Mouse (Mus musculus) brain, embryonic 14.5 days (tissue): Measurements from ENCODE around the gene Epha1.

Experiments used
- CTCF ChIP-seq: fragments of 200-500 bp; IDR thresholded peaks from 2 replicates; pipeline ENCODE4 v1.5.1; 2012; ENCODE audit warnings: inconsistent platforms, mild to moderate bottlenecking, moderate library complexity, borderline replicate concordance; ENCODE audit not compliant: insufficient read depth, insufficient read length; ENCODE audit errors: extremely low read depth
- POLR2A ChIP-seq: fragments of 200-500 bp; IDR thresholded peaks from 2 replicates; pipeline ENCODE4 v1.6.1; 2012; ENCODE audit warnings: mild to moderate bottlenecking, inconsistent platforms, borderline replicate concordance; ENCODE audit not compliant: poor library complexity, insufficient read depth, insufficient read length, severe bottlenecking; ENCODE audit errors: extremely low read depth

DNA sequence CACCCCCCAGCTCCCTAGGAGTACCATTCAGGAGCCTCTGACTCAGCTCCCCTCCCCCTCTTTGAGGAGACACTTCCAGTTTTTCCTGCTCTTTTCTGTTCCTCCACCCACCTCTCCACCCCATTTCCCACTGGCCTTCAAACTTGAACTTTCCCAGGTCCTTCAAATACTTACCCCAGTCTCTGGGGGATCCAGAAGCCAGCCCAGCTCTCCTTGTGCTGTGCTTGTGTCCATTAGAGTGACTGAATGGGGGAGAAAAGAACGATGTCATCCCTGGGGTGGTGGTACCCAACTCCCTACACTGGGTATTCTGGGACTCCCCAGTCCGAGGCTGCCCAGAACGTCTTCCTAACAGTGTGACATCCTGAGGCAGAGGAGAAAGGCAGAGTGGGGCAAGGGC lies 1.1 kb downstream of the Epha1 start:
- TF ChIP-seq POLR2A = no peak
- TF ChIP-seq CTCF = no peak
